Mouse (Mus musculus) forebrain, embryonic 10.5 days (tissue): ENCODE measurements at regions not wholly inside any gene's neighbourhood (a gene's known extent, or its start where the extent isn't known, plus 50 kb on each side); places are given as distances from the start of the nearest gene placed in this dataset.

Experiments used
- DNase-seq: peaks from one replicate; pipeline ENCODE4 v3.0.0-alpha.2; 2017; ENCODE audit warnings: low spot score; ENCODE audit errors: extremely low spot score
- H3K27ac ChIP-seq: fragments of 300-500 bp; sonication (generic); 2 replicates; pipeline ENCODE4 v1.5.1; 2016; ENCODE audit warnings: mild to moderate bottlenecking
- H3K27me3 ChIP-seq: fragments of 300-500 bp; sonication (generic); 2 replicates; pipeline ENCODE4 v1.6.1; 2016; ENCODE audit warnings: mild to moderate bottlenecking; ENCODE audit not compliant: poor library complexity, severe bottlenecking
- H3K36me3 ChIP-seq: fragments of 300-500 bp; sonication (generic); replicated peaks from 2 replicates; pipeline ENCODE4 v1.6.1; 2016; ENCODE audit warnings: mild to moderate bottlenecking, moderate library complexity
- H3K4me1 ChIP-seq: fragments of 300-500 bp; sonication (generic); 2 replicates; pipeline ENCODE4 v1.6.1; 2016
- H3K4me3 ChIP-seq: fragments of 300-500 bp; sonication (generic); 2 replicates; pipeline ENCODE4 v1.5.1; 2016; ENCODE audit warnings: mild to moderate bottlenecking, moderate library complexity
- H3K9me3 ChIP-seq: fragments of 300-500 bp; sonication (generic); 2 replicates; pipeline ENCODE4 v1.6.1; 2016; ENCODE audit warnings: mild to moderate bottlenecking, moderate library complexity
- WGBS: fragments of 180-500 bp; shearing (Covaris S2); methylation state at CpG from one replicate; pipeline ENCODE4 v1.1.7; 2016; 5-methylcytosine and 5-hydroxymethylcytosine counted together

DNA sequence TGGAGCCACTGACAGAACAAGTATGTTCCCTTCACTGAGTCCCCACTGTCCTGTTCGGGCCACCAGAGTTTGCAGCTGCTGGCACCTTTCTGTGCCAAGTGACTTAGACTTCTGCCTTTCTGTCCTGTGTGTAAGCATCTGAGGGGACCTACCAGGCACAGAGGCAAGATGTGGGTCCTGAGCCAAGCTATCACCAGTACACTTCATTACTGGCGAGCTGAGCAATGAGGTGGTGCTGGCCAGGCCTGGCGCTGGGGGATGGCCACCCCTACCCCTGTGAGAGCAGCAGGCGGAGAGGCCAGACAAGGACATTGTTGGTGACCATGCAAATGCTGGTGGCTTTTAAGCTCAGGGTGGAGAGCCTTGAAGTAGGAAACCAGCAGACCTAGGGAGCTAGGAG lies 87.6 kb upstream of the Mrps6 start:
- H3K27ac ChIP-seq, result peak overlapping the region; percentile 41; the same call in 1 of the 2 replicates
- H3K4me3 ChIP-seq, result no peak overlapping the region
- DNase-seq, result no peak
- no peaks in the 10 kb centered on the region for H3K9me3 ChIP-seq
- 89% methylated on average over 4 of the region's 4 CpGs for WGBS
- no peaks in the 10 kb centered on the region for H3K27me3 ChIP-seq
- H3K36me3 ChIP-seq, result no peaks in the 10 kb centered on the region
- peaks cover 25% of the 10 kb centered on the region for H3K4me1 ChIP-seq

- Histone ChIP-seq H3K27me3 (no peaks in the 10 kb centered on the region), H3K27ac (no peak overlapping the region), H3K36me3 (no peaks in the 10 kb centered on the region), H3K4me1 (peaks cover 20% of the 10 kb centered on the region), H3K9me3 (no peaks in the 10 kb centered on the region), H3K4me3 (no peak overlapping the region)
- DNase-seq, result no peak
- WGBS, result 88% methylated on average over 9 of the region's 9 CpGs
These were observed 84.9 kb upstream of the Mrps6 start for GRCm38 (mm10) chr16:91973183-91973582.

DNA sequence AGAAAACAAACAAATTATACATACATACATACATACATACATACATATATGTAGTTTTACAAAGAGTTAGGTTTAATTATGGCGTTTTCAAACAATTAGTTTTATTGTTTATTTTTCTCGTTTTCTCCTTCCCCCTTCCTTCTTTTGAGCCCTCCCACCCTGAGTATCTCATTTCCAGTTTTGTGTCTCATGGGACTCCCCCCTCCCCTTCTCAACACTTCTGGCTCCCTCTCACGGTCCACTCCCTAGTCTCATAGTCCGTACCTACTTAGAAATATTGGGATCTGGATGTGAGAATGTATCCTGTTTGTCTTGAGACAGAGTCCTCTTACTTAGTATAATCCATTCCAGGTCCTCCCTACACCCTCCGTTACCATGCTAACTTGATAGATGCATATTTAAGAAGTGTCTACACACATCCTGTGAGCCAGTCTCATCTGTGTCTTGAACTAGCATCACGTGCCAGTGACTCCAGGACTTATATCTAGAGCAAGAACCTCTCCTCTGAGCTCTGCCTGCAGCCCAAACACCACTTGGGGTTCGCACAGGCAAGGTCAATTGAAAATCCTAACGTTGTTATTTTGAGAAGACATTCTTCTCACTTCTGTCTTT lies 81.8 kb upstream of the Mrps6 start:
- Histone ChIP-seq H3K9me3 (no peaks in the 10 kb centered on the region), H3K27ac (no peak overlapping the region), H3K4me1 (peaks cover 14% of the 10 kb centered on the region), H3K36me3 (no peaks in the 10 kb centered on the region), H3K4me3 (no peak overlapping the region), H3K27me3 (no peaks in the 10 kb centered on the region)
- no peak for DNase-seq
- WGBS, result 83% methylated on average over 8 of the region's 8 CpGs

- H3K27ac ChIP-seq, result 0 out of 2 replicates have a peak overlapping the region, but pooled peaks have one; percentile 30
- 34% methylated on average over 4 of the region's 4 CpGs for WGBS
These were observed 79.6 kb upstream of the Mrps6 start for GRCm38 (mm10) chr16:91978423-91978822.

DNA sequence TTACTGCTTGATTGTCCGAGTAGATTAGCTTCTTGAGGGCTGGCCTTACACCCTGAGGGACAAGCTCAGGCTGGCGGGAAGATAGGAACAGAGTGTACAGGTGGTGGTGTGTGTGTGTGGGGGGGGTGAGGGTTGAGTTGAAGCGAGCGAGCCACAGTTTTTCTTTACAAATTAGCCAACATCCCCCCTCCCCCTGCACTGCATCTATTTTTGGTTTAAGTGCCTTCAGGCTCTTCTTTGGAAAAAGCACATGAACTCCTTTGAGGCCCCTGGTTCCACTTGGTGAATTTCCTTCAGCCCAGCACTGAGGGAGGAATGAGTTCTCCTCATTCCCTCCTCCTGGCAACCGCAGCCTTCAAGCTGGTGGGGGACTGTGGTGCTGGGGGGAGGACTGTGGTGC lies 79.2 kb upstream of the Mrps6 start:
- Histone ChIP-seq H3K36me3 (no peaks in the 10 kb centered on the region), H3K27ac (peak overlapping the region; percentile 58; the same call in 1 of the 2 replicates), H3K4me1 (peaks cover 14% of the 10 kb centered on the region), H3K4me3 (no peak overlapping the region), H3K9me3 (no peaks in the 10 kb centered on the region), H3K27me3 (no peaks in the 10 kb centered on the region)
- DNase-seq, result no peak
- WGBS, result 40% methylated on average over 5 of the region's 5 CpGs

More at GRCm38 (mm10) chr16:91978423-91978822, 79.6 kb upstream of the Mrps6 start:
- no peak overlapping the region for H3K4me3 ChIP-seq
- no peaks in the 10 kb centered on the region for H3K9me3 ChIP-seq
- H3K27me3 ChIP-seq, result no peaks in the 10 kb centered on the region
- H3K4me1 ChIP-seq, result peaks cover 14% of the 10 kb centered on the region
- no peak for DNase-seq
- H3K36me3 ChIP-seq, result no peaks in the 10 kb centered on the region

DNA sequence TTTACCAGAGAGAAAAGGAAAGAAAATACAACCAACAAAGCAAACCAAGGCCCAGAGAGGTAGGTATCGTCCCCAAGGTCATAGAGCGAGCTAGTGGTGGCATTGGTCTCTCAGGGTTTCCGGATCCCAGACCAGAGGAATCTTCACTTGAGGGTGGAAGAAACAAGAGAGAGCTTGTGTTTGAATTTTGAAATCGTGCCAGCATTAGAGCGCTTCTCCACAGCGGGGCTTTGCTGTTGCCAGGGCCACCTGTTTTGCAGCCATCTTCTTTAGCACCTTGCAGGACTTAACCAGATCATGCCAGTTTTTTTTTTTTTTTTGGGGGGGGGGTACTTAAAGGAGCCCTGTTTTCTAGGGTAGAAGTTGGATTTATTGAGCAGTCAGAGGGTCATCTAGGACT lies 77.6 kb upstream of the Mrps6 start:
- Histone ChIP-seq H3K36me3 (no peaks in the 10 kb centered on the region), H3K4me3 (no peak overlapping the region), H3K9me3 (no peaks in the 10 kb centered on the region; the same call in 1 of the 2 replicates), H3K4me1 (peaks cover 14% of the 10 kb centered on the region), H3K27me3 (no peaks in the 10 kb centered on the region), H3K27ac (no peak overlapping the region)
- 94% methylated on average over 6 of the region's 6 CpGs for WGBS
- no peak for DNase-seq

- DNase-seq, result no peak
These were observed 72.9 kb upstream of the Mrps6 start for GRCm38 (mm10) chr16:91985211-91985610.

DNA sequence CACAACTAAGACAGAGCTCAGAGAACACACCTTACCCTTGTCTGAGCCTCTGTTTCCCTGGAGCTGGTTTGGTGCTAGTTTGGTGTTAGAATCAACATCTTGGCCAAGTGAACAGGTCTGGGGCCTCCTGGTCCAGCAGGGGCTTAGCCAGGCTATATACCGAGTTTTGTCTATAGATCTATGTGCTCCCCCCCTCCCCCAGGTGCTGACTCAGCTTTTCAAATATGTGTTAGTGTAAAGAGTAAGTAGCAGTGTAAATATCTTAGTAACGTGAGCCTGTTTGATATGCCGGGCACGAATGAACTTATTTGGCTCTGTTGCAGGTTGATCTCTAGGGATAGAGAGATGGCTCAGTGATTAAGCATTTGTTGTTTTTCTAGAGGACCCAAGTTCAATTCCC lies 68.7 kb upstream of the Mrps6 start:
- H3K36me3 ChIP-seq, result no peaks in the 10 kb centered on the region
- H3K27ac ChIP-seq, result no peak overlapping the region
- DNase-seq, result no peak
- no peak overlapping the region for H3K4me3 ChIP-seq
- 92% methylated on average over 4 of the region's 4 CpGs for WGBS
- no peaks in the 10 kb centered on the region for H3K4me1 ChIP-seq
- H3K27me3 ChIP-seq, result no peaks in the 10 kb centered on the region
- peaks cover 3% of the 10 kb centered on the region; the same call in 1 of the 2 replicates for H3K9me3 ChIP-seq

More at GRCm38 (mm10) chr16:91985211-91985610, 72.9 kb upstream of the Mrps6 start:
- H3K27me3 ChIP-seq, result no peaks in the 10 kb centered on the region
- H3K4me3 ChIP-seq, result no peak overlapping the region
- no peak overlapping the region for H3K27ac ChIP-seq
- H3K36me3 ChIP-seq, result no peaks in the 10 kb centered on the region
- no peaks in the 10 kb centered on the region for H3K4me1 ChIP-seq
- H3K9me3 ChIP-seq, result no peaks in the 10 kb centered on the region; the same call in 1 of the 2 replicates
- 93% methylated on average over 12 of the region's 12 CpGs for WGBS

- 35% methylated on average over 13 of the region's 13 CpGs for WGBS
- no peak for DNase-seq
- peak overlapping the region; percentile 16; the same call in 1 of the 2 replicates for H3K4me3 ChIP-seq
- H3K27ac ChIP-seq, result 0 out of 2 replicates have a peak overlapping the region, but pooled peaks have one; percentile 58
- H3K27me3 ChIP-seq, result no peaks in the 10 kb centered on the region
- 0 out of 2 replicates have a peak, but pooled peaks cover 2% of the 10 kb centered on the region for H3K9me3 ChIP-seq
- H3K36me3 ChIP-seq, result no peaks in the 10 kb centered on the region
- peaks cover 12% of the 10 kb centered on the region for H3K4me1 ChIP-seq
These were observed 62.4 kb upstream of the Mrps6 start for GRCm38 (mm10) chr16:91995459-91996190.

DNA sequence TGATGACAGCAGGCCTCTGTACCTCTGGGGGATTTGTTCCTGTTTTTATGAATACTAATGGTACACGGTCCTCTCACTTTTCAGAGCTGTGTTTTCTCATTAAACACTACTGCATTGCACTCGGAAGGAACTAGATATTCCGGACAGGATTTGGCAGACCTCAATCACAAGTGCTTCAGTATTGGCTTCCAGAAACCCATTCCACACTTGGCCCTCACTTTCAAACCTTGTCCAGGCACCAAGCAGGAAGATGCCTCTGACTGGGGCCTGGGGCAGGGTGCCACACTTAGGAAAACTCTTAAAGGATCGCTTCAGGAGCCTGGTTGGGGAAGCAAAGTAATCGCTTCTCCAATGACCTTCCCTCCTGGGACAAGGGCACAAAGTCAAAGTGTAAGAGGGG lies 50.7 kb upstream of the Mrps6 start:
- Histone ChIP-seq H3K27me3 (no peaks in the 10 kb centered on the region), H3K9me3 (peaks cover 6% of the 10 kb centered on the region; the same call in 1 of the 2 replicates), H3K4me3 (no peak overlapping the region), H3K36me3 (no peaks in the 10 kb centered on the region), H3K4me1 (no peaks in the 10 kb centered on the region), H3K27ac (no peak overlapping the region)
- no peak for DNase-seq
- WGBS, result 96% methylated on average over 5 of the region's 5 CpGs
